Mouse (Mus musculus) stomach, embryonic 15.5 days (tissue): ENCODE results near the gene Clcn1. TPM values are rescaled to one million over a fixed set of nuclear protein-coding genes. Genes with fewer than 3 reads are reported as not detected.

ENCODE experiments used
- ATAC-seq: fragments of 200-750 bp; cut with Nextera tagmentation; 2 replicates; pipeline ENCODE4 v1.8.0; 2017; ENCODE audit warnings: low read depth, moderate number of reproducible peaks, moderate TSS enrichment; ENCODE audit not compliant: insufficient read depth, low FRiP score
- H3K27ac ChIP-seq: fragments of 300-500 bp; sonication (generic); 2 replicates; pipeline ENCODE4 v1.5.1; 2015; ENCODE audit warnings: mild to moderate bottlenecking, inconsistent platforms
- H3K27me3 ChIP-seq: fragments of 300-500 bp; sonication (generic); replicated peaks from 2 replicates; pipeline ENCODE4 v1.6.1; 2015; ENCODE audit warnings: inconsistent platforms
- H3K36me3 ChIP-seq: fragments of 300-500 bp; sonication (generic); 2 replicates; pipeline ENCODE4 v1.6.1; 2015; ENCODE audit warnings: inconsistent platforms
- H3K4me1 ChIP-seq: fragments of 300-500 bp; sonication (generic); 2 replicates; pipeline ENCODE4 v1.6.1; 2015; ENCODE audit warnings: inconsistent platforms
- H3K4me2 ChIP-seq: fragments of 300-500 bp; sonication (generic); 2 replicates; pipeline ENCODE4 v1.6.1; 2015; ENCODE audit warnings: mild to moderate bottlenecking, inconsistent platforms
- H3K4me3 ChIP-seq: fragments of 300-500 bp; sonication (generic); replicated peaks from 2 replicates; pipeline ENCODE4 v1.5.1; 2015; ENCODE audit warnings: inconsistent platforms
- H3K9ac ChIP-seq: fragments of 300-500 bp; sonication (generic); 2 replicates; pipeline ENCODE4 v1.6.1; 2015; ENCODE audit warnings: inconsistent platforms
- H3K9me3 ChIP-seq: fragments of 300-500 bp; sonication (generic); 2 replicates; pipeline ENCODE4 v1.6.1; 2016; ENCODE audit warnings: inconsistent platforms
- WGBS: fragments of 180-500 bp; shearing (Covaris S2); methylation state at CpG from one replicate; pipeline ENCODE4 v1.1.7; 2015; 5-methylcytosine and 5-hydroxymethylcytosine counted together
- polyA plus RNA-seq: library from polyadenylated mRNA; unstranded; fragments of >200 nt; fragmentation: Nextera tagmentation; extraction: Ambion mirVana; gene quantifications from 2 replicates; pipeline ENCODE4 v1.2.1, GENCODE M21; 2015

Clcn1 gene
- polyA plus RNA-seq, 1 experiment from 2014 or later: 0.12 TPM

GRCm38 (mm10) chr6:42318293-42318692 is 31.8 kb downstream of the Clcn1 start:
- H3K27me3 ChIP-seq: peaks cover 11% of the 10 kb centered on the region
- H3K4me1 ChIP-seq: peaks cover under 1% of the 10 kb centered on the region
- H3K9ac ChIP-seq: no peak overlapping the region
- H3K36me3 ChIP-seq: no peaks in the 10 kb centered on the region
- H3K9me3 ChIP-seq: no peaks in the 10 kb centered on the region
- H3K27ac ChIP-seq: no peak overlapping the region
- H3K4me3 ChIP-seq: no peak overlapping the region
- no peak overlapping the region for H3K4me2 ChIP-seq
- WGBS: 75% methylated on average over 4 of the region's 4 CpGs
- ATAC-seq: no peak

GRCm38 (mm10) chr6:42323371-42324066 is 37.0 kb downstream of the Clcn1 start:
- Histone ChIP-seq H3K9me3 (no peaks in the 10 kb centered on the region), H3K27ac (no peak overlapping the region), H3K4me1 (peaks cover 16% of the 10 kb centered on the region), H3K27me3 (peaks cover 27% of the 10 kb centered on the region), H3K9ac (no peak overlapping the region), H3K4me3 (peak overlapping the region; percentile 61), H3K36me3 (no peaks in the 10 kb centered on the region), H3K4me2 (peak overlapping the region; percentile 97)
- 0 out of 2 replicates have a peak, but pooled peaks have one; percentile 32 for ATAC-seq
- WGBS: 3% methylated on average over 28 of the region's 28 CpGs

- ATAC-seq: peak; percentile 38; the same call in 1 of the 2 replicates
- Histone ChIP-seq H3K4me1 (peaks cover 16% of the 10 kb centered on the region), H3K36me3 (no peaks in the 10 kb centered on the region), H3K27me3 (peaks cover 27% of the 10 kb centered on the region), H3K9ac (no peak overlapping the region), H3K9me3 (no peaks in the 10 kb centered on the region), H3K27ac (no peak overlapping the region), H3K4me2 (peak overlapping the region; percentile 97), H3K4me3 (peak overlapping the region; percentile 61)
- WGBS: under 1% methylated on average over 20 of the region's 32 CpGs
These were observed 37.6 kb downstream of the Clcn1 start for GRCm38 (mm10) chr6:42324067-42324481.

- under 1% methylated on average over 38 of the region's 68 CpGs for WGBS
- Histone ChIP-seq H3K4me3 (peak within 1 kb of the TSS; percentile 61), H3K36me3 (no peaks in the 10 kb centered on the region), H3K27ac (no peak within 1 kb of the TSS), H3K9me3 (no peaks in the 10 kb centered on the region), H3K4me2 (peak within 1 kb of the TSS; percentile 97), H3K27me3 (peaks cover 27% of the 10 kb centered on the region), H3K9ac (peak within 1 kb of the TSS; percentile 22), H3K4me1 (peaks cover 16% of the 10 kb centered on the region)
- peak; percentile 76; the same call in 1 of the 2 replicates for ATAC-seq
These were observed 38.2 kb downstream of the Clcn1 start, which contains the start of gene Fam131b for GRCm38 (mm10) chr6:42324482-42325267. TSS of gene Fam131b (minus strand) at chr6:42324643.

GRCm38 (mm10) chr6:42325268-42325609 is 38.8 kb downstream of the Clcn1 start:
- Histone ChIP-seq H3K4me1 (peaks cover 16% of the 10 kb centered on the region), H3K9ac (no peak overlapping the region), H3K27me3 (peaks cover 27% of the 10 kb centered on the region), H3K4me2 (peak overlapping the region; percentile 97), H3K36me3 (no peaks in the 10 kb centered on the region), H3K9me3 (no peaks in the 10 kb centered on the region), H3K27ac (no peak overlapping the region), H3K4me3 (peak overlapping the region; percentile 61)
- WGBS: 4% methylated on average over 7 of the region's 7 CpGs
- no peak for ATAC-seq

GRCm38 (mm10) chr6:42326509-42326908 is 40.0 kb downstream of the Clcn1 start:
- Histone ChIP-seq H3K4me1 (peaks cover 16% of the 10 kb centered on the region), H3K9me3 (no peaks in the 10 kb centered on the region), H3K36me3 (no peaks in the 10 kb centered on the region), H3K9ac (no peak overlapping the region), H3K27ac (no peak overlapping the region), H3K4me3 (no peak overlapping the region), H3K27me3 (peaks cover 22% of the 10 kb centered on the region), H3K4me2 (no peak overlapping the region)
- ATAC-seq: no peak
- 85% methylated on average over 3 of the region's 3 CpGs for WGBS

GRCm38 (mm10) chr6:42328757-42329156 is 42.3 kb downstream of the Clcn1 start:
- no peak for ATAC-seq
- H3K36me3 ChIP-seq: no peaks in the 10 kb centered on the region
- H3K27me3 ChIP-seq: peaks cover 12% of the 10 kb centered on the region
- H3K4me2 ChIP-seq: no peak overlapping the region
- no peak overlapping the region for H3K4me3 ChIP-seq
- peaks cover 11% of the 10 kb centered on the region for H3K4me1 ChIP-seq
- H3K9ac ChIP-seq: no peak overlapping the region
- H3K9me3 ChIP-seq: no peaks in the 10 kb centered on the region
- H3K27ac ChIP-seq: no peak overlapping the region
- WGBS: 76% methylated on average over 3 of the region's 3 CpGs

- 61% methylated on average over 3 of the region's 3 CpGs for WGBS
- no peaks in the 10 kb centered on the region for H3K27me3 ChIP-seq
- H3K36me3 ChIP-seq: no peaks in the 10 kb centered on the region
- no peaks in the 10 kb centered on the region for H3K9me3 ChIP-seq
- H3K27ac ChIP-seq: no peak overlapping the region
- H3K4me2 ChIP-seq: no peak overlapping the region
- no peak overlapping the region for H3K9ac ChIP-seq
- no peaks in the 10 kb centered on the region for H3K4me1 ChIP-seq
- H3K4me3 ChIP-seq: no peak overlapping the region
- ATAC-seq: no peak
These were observed 43.7 kb downstream of the Clcn1 start for GRCm38 (mm10) chr6:42330216-42330615.

- Histone ChIP-seq H3K4me3 (no peak overlapping the region), H3K27me3 (no peaks in the 10 kb centered on the region), H3K27ac (no peak overlapping the region), H3K9ac (no peak overlapping the region), H3K36me3 (no peaks in the 10 kb centered on the region), H3K4me1 (no peaks in the 10 kb centered on the region), H3K4me2 (no peak overlapping the region), H3K9me3 (no peaks in the 10 kb centered on the region)
- 84% methylated on average over 3 of the region's 3 CpGs for WGBS
- no peak for ATAC-seq
These were observed 44.5 kb downstream of the Clcn1 start for GRCm38 (mm10) chr6:42330946-42331345.

- Histone ChIP-seq H3K9ac (no peak overlapping the region), H3K9me3 (no peaks in the 10 kb centered on the region), H3K4me3 (no peak overlapping the region), H3K36me3 (no peaks in the 10 kb centered on the region), H3K27me3 (no peaks in the 10 kb centered on the region), H3K27ac (no peak overlapping the region), H3K4me2 (no peak overlapping the region), H3K4me1 (no peaks in the 10 kb centered on the region)
- 75% methylated on average over 2 of the region's 2 CpGs for WGBS
- ATAC-seq: no peak
These were observed 52.7 kb downstream of the Clcn1 start for GRCm38 (mm10) chr6:42339189-42339588.

GRCm38 (mm10) chr6:42339981-42340380 is 53.5 kb downstream of the Clcn1 start:
- no peak overlapping the region for H3K27ac ChIP-seq
- H3K9me3 ChIP-seq: no peaks in the 10 kb centered on the region
- no peaks in the 10 kb centered on the region for H3K27me3 ChIP-seq
- ATAC-seq: no peak
- H3K9ac ChIP-seq: no peak overlapping the region
- WGBS: 72% methylated on average over 5 of the region's 5 CpGs
- H3K4me2 ChIP-seq: no peak overlapping the region
- H3K4me1 ChIP-seq: no peaks in the 10 kb centered on the region
- H3K4me3 ChIP-seq: no peak overlapping the region
- H3K36me3 ChIP-seq: no peaks in the 10 kb centered on the region

GRCm38 (mm10) chr6:42342171-42342570 is 55.7 kb downstream of the Clcn1 start:
- Histone ChIP-seq H3K27me3 (no peaks in the 10 kb centered on the region), H3K9ac (no peak overlapping the region), H3K9me3 (no peaks in the 10 kb centered on the region), H3K27ac (no peak overlapping the region), H3K36me3 (no peaks in the 10 kb centered on the region), H3K4me2 (no peak overlapping the region), H3K4me3 (no peak overlapping the region), H3K4me1 (no peaks in the 10 kb centered on the region)
- WGBS: 63% methylated on average over 1 of the region's 1 CpGs
- no peak for ATAC-seq
